Mouse (Mus musculus) MEL (cell line): ENCODE results near the gene Sptbn1. TPM values are rescaled to one million over a fixed set of nuclear protein-coding genes. Genes with fewer than 3 reads are reported as not detected.

Experiments used
- DNase-seq: peaks from one replicate; pipeline ENCODE4 v3.0.0; 2011; ENCODE audit warnings: low read depth, low spot score
- H3K27ac ChIP-seq: 2 replicates; pipeline ENCODE4 v1.5.1; 2012; ENCODE audit warnings: low read depth, mild to moderate bottlenecking, control low read depth, low read length, moderate library complexity; ENCODE audit not compliant: control insufficient read depth
- H3K27me3 ChIP-seq, 2 experiments: fragments of 150-350 bp in 1 of 2; sonication (generic) in 1 of 2; 2 replicates each; pipeline ENCODE4 v1.6.1; 2012; ENCODE audit warnings: low read length in 2 of 2, mild to moderate bottlenecking in 2 of 2, improper control_type of control experiment in 1 of 2, moderate library complexity in 1 of 2; ENCODE audit not compliant: insufficient read depth in 2 of 2, control insufficient read depth in 1 of 2
- H3K36me3 ChIP-seq, 2 experiments: 2 replicates each; pipeline ENCODE4 v1.6.1; 2012 to 2014; ENCODE audit warnings: low read length in 2 of 2, improper control_type of control experiment in 1 of 2, inconsistent platforms in 1 of 2, mild to moderate bottlenecking in 1 of 2; ENCODE audit not compliant: insufficient read depth in 2 of 2, control insufficient read depth in 1 of 2
- H3K4me1 ChIP-seq, 2 experiments: fragments of 150-350 bp in 1 of 2; sonication (generic) in 1 of 2; 2 replicates each; pipeline ENCODE4 v1.6.1; 2012; ENCODE audit warnings: low read length in 2 of 2, improper control_type of control experiment in 1 of 2, mild to moderate bottlenecking in 1 of 2; ENCODE audit not compliant: insufficient read depth in 2 of 2, control insufficient read depth in 1 of 2
- H3K4me3 ChIP-seq, 2 experiments: fragments of 150-350 bp in 1 of 2; sonication (generic) in 1 of 2; 2 replicates each; pipeline ENCODE4 v1.5.1; 2012; ENCODE audit warnings: low read depth in 2 of 2, low read length in 2 of 2, mild to moderate bottlenecking in 2 of 2, moderate library complexity in 2 of 2, control low read depth in 1 of 2, improper control_type of control experiment in 1 of 2; ENCODE audit not compliant: control insufficient read depth in 1 of 2, insufficient read depth in 1 of 2
- H3K79me2 ChIP-seq: 2 replicates; pipeline ENCODE4 v1.6.1; 2012; ENCODE audit warnings: mild to moderate bottlenecking, low read length, moderate library complexity; ENCODE audit not compliant: control insufficient read depth, poor library complexity, insufficient read depth
- H3K9ac ChIP-seq: 2 replicates; pipeline ENCODE4 v1.6.1; 2012; ENCODE audit warnings: low read depth, mild to moderate bottlenecking, control low read depth, low read length, moderate library complexity; ENCODE audit not compliant: control insufficient read depth, poor library complexity, severe bottlenecking
- H3K9me3 ChIP-seq: fragments of 150-350 bp; sonication (generic); replicated peaks from 2 replicates; pipeline ENCODE4 v1.6.1; 2012; ENCODE audit warnings: mild to moderate bottlenecking, low read length, improper control_type of control experiment, moderate library complexity; ENCODE audit not compliant: insufficient read depth
- BHLHE40 ChIP-seq: IDR thresholded peaks from 2 replicates; pipeline ENCODE4 v1.6.1; 2012; ENCODE audit warnings: low read depth, mild to moderate bottlenecking, inconsistent platforms, low read length, improper control_type of control experiment, borderline replicate concordance
- CHD1 ChIP-seq: IDR thresholded peaks from 2 replicates; pipeline ENCODE4 v1.6.1; 2012; ENCODE audit warnings: low read depth, mild to moderate bottlenecking, inconsistent platforms, low read length, improper control_type of control experiment
- CHD2 ChIP-seq: IDR thresholded peaks from 2 replicates; pipeline ENCODE4 v1.6.1; 2011; ENCODE audit warnings: low read length, improper control_type of control experiment
- CTCF ChIP-seq, 3 experiments: IDR thresholded peaks in 2 of 3; conservative IDR thresholded peaks in 1 of 3; 2 replicates each; pipeline ENCODE4 v1.5.1; 2011 to 2012; ENCODE audit warnings: low read length in 3 of 3, low read depth in 2 of 3, mild to moderate bottlenecking in 2 of 3, improper control_type of control experiment in 1 of 3, inconsistent platforms in 1 of 3, mixed read lengths in 1 of 3, moderate library complexity in 1 of 3; ENCODE audit not compliant: control insufficient read depth in 1 of 3, insufficient read depth in 1 of 3, poor library complexity in 1 of 3, severe bottlenecking in 1 of 3
- EP300 ChIP-seq, 2 experiments: IDR thresholded peaks; 2 replicates each; pipeline ENCODE4 v1.6.1; 2011; ENCODE audit warnings: improper control_type of control experiment in 2 of 2, low read length in 2 of 2, low read depth in 1 of 2, mild to moderate bottlenecking in 1 of 2
- GABPA ChIP-seq: IDR thresholded peaks from 2 replicates; pipeline ENCODE4 v1.6.1; 2012; ENCODE audit warnings: low read depth, mild to moderate bottlenecking, inconsistent platforms, low read length, improper control_type of control experiment, moderate library complexity
- HCFC1 ChIP-seq: IDR thresholded peaks from 2 replicates; pipeline ENCODE4 v1.6.1; 2012; ENCODE audit warnings: low read depth, mild to moderate bottlenecking, inconsistent platforms, low read length, improper control_type of control experiment, moderate library complexity
- JUND ChIP-seq: IDR thresholded peaks from 2 replicates; pipeline ENCODE4 v1.6.1; 2011; ENCODE audit warnings: low read depth, mild to moderate bottlenecking, improper control_type of control experiment, low read length
- KAT2A ChIP-seq: conservative IDR thresholded peaks from 2 replicates; pipeline ENCODE4 v1.6.1; 2012; ENCODE audit warnings: low read depth, low read length, improper control_type of control experiment, inconsistent platforms
- MAFK ChIP-seq: IDR thresholded peaks from 2 replicates; pipeline ENCODE4 v1.6.1; 2011; ENCODE audit warnings: low read depth, mild to moderate bottlenecking, low read length, improper control_type of control experiment, borderline replicate concordance
- MAX ChIP-seq: IDR thresholded peaks from 2 replicates; pipeline ENCODE4 v1.6.1; 2011; ENCODE audit warnings: low read length, improper control_type of control experiment
- MAZ ChIP-seq: IDR thresholded peaks from 2 replicates; pipeline ENCODE4 v1.6.1; 2012; ENCODE audit warnings: low read depth, mild to moderate bottlenecking, inconsistent platforms, low read length, improper control_type of control experiment
- MEF2A ChIP-seq: IDR thresholded peaks from 2 replicates; pipeline ENCODE4 v1.6.1; 2014; ENCODE audit warnings: low read depth, mild to moderate bottlenecking, inconsistent platforms, low read length, improper control_type of control experiment; ENCODE audit not compliant: poor library complexity, insufficient replicate concordance, severe bottlenecking; ENCODE audit errors: extremely low read depth
- MXI1 ChIP-seq: IDR thresholded peaks from 2 replicates; pipeline ENCODE4 v1.6.1; 2011; ENCODE audit warnings: mild to moderate bottlenecking, low read depth, low read length, improper control_type of control experiment
- MYC ChIP-seq: IDR thresholded peaks from 2 replicates; pipeline ENCODE4 v1.6.1; 2011; ENCODE audit warnings: low read depth, mild to moderate bottlenecking, low read length, improper control_type of control experiment, moderate library complexity
- NELFE ChIP-seq: IDR thresholded peaks from 2 replicates; pipeline ENCODE4 v1.6.1; 2011; ENCODE audit warnings: low read depth, low read length, improper control_type of control experiment
- NRF1 ChIP-seq: IDR thresholded peaks from 2 replicates; pipeline ENCODE4 v1.6.1; 2014; ENCODE audit warnings: low read depth, mild to moderate bottlenecking, inconsistent platforms, low read length, improper control_type of control experiment, moderate library complexity; ENCODE audit not compliant: poor library complexity, insufficient read depth, severe bottlenecking
- POLR2A ChIP-seq, 2 experiments: IDR thresholded peaks; 2 replicates each; pipeline ENCODE4 v1.6.1; 2011 to 2012; ENCODE audit warnings: low read length in 2 of 2, mild to moderate bottlenecking in 2 of 2, control low read depth in 1 of 2, improper control_type of control experiment in 1 of 2, low read depth in 1 of 2, moderate library complexity in 1 of 2; ENCODE audit not compliant: control insufficient read depth in 1 of 2, insufficient read depth in 1 of 2, poor library complexity in 1 of 2
- POLR2AphosphoS2 ChIP-seq: IDR thresholded peaks from 2 replicates; pipeline ENCODE4 v1.6.1; 2011; ENCODE audit warnings: low read length, improper control_type of control experiment
- POLR2AphosphoS5 ChIP-seq: IDR thresholded peaks from 2 replicates; pipeline ENCODE4 v1.6.1; 2012; ENCODE audit warnings: low read depth, borderline replicate concordance, mild to moderate bottlenecking, inconsistent platforms, low read length, moderate library complexity, mixed read lengths
- RAD21 ChIP-seq: IDR thresholded peaks from 2 replicates; pipeline ENCODE4 v1.6.1; 2011; ENCODE audit warnings: mild to moderate bottlenecking, low read depth, low read length, improper control_type of control experiment
- RCOR1 ChIP-seq: IDR thresholded peaks from 2 replicates; pipeline ENCODE4 v1.6.1; 2012; ENCODE audit warnings: low read depth, mild to moderate bottlenecking, inconsistent platforms, low read length, improper control_type of control experiment
- SIN3A ChIP-seq: IDR thresholded peaks from 2 replicates; pipeline ENCODE4 v1.6.1; 2012; ENCODE audit warnings: low read length, improper control_type of control experiment, inconsistent platforms
- SMC3 ChIP-seq: IDR thresholded peaks from 2 replicates; pipeline ENCODE4 v1.6.1; 2011; ENCODE audit warnings: low read depth, low read length, improper control_type of control experiment
- TAL1 ChIP-seq: IDR thresholded peaks from 2 replicates; pipeline ENCODE4 v1.6.1; 2012; ENCODE audit warnings: mild to moderate bottlenecking, inconsistent platforms, low read length, moderate library complexity, mixed read lengths
- TCF12 ChIP-seq: IDR thresholded peaks from 2 replicates; pipeline ENCODE4 v1.6.1; 2014; ENCODE audit warnings: low read depth, mild to moderate bottlenecking, inconsistent platforms, low read length, improper control_type of control experiment, moderate library complexity
- USF1 ChIP-seq: IDR thresholded peaks from 2 replicates; pipeline ENCODE4 v1.6.1; 2014; ENCODE audit warnings: low read depth, mild to moderate bottlenecking, inconsistent platforms, low read length, improper control_type of control experiment, moderate library complexity
- USF2 ChIP-seq, 2 experiments: IDR thresholded peaks; 2 replicates each; pipeline ENCODE4 v1.6.1; 2011 to 2012; ENCODE audit warnings: improper control_type of control experiment in 2 of 2, low read length in 2 of 2, borderline replicate concordance in 1 of 2, inconsistent platforms in 1 of 2, low read depth in 1 of 2, mild to moderate bottlenecking in 1 of 2; ENCODE audit not compliant: insufficient read depth in 1 of 2
- ZMIZ1 ChIP-seq: IDR thresholded peaks from 2 replicates; pipeline ENCODE4 v1.6.1; 2012; ENCODE audit warnings: low read depth, mild to moderate bottlenecking, inconsistent platforms, low read length, improper control_type of control experiment, moderate library complexity
- ZNF384 ChIP-seq: IDR thresholded peaks from 2 replicates; pipeline ENCODE4 v1.6.1; 2012; ENCODE audit warnings: low read depth, mild to moderate bottlenecking, inconsistent platforms, low read length, improper control_type of control experiment
- polyA plus RNA-seq, 2 experiments: library from polyadenylated mRNA; stranded (reverse) in 1 of 2; unstranded in 1 of 2; fragments of >175 nt in 1 of 2; fragments of >200 nt in 1 of 2; gene quantifications; 2 replicates each; pipeline versions ENCODE4 v1.2.1 to v1.2.4; 2012; ENCODE audit warnings: low replicate concordance in 2 of 2, low read depth in 1 of 2; ENCODE audit not compliant: insufficient read length in 2 of 2, insufficient read depth in 1 of 2, missing spikeins in 1 of 2
- total RNA-seq: library from RNA; depleted of rRNA; stranded (reverse); fragments of 300-350 nt; gene quantifications from 2 replicates; pipeline ENCODE4 v1.2.3, GENCODE M21; 2012

Gene Sptbn1
- total and polyA plus RNA-seq, 3 experiments = 14.6 to 20.2 TPM; not detected in 1

- Histone ChIP-seq H3K4me3 (no peak overlapping the region), H3K4me1 (peaks cover 0 to 9% of the 10 kb centered on the region in 2 experiments; a peak in 2 of 4 replicates), H3K79me2 (peaks cover 7% of the 10 kb centered on the region; the same call in 1 of the 2 replicates), H3K9me3 (no peaks in the 10 kb centered on the region), H3K9ac (no peak overlapping the region), H3K36me3 (peaks cover 0 to 14% of the 10 kb centered on the region in 2 experiments; a peak in 2 of 4 replicates), H3K27ac (no peak overlapping the region), H3K27me3 (no peaks in the 10 kb centered on the region)
- TF ChIP-seq MAX = no peak
- DNase-seq = no peak
These were observed 67.6 kb downstream of the Sptbn1 start for GRCm38 (mm10) chr11:30200391-30200790.

- Histone ChIP-seq H3K9me3 (no peaks in the 10 kb centered on the region), H3K4me1 (peaks cover 2 to 14% of the 10 kb centered on the region in 2 experiments; a peak in 3 of 4 replicates), H3K27ac (peak overlapping the region; percentile 83), H3K9ac (peak overlapping the region; percentile 81), H3K27me3 (no peaks in the 10 kb centered on the region), H3K79me2 (peaks cover 7% of the 10 kb centered on the region; the same call in 1 of the 2 replicates), H3K36me3 (peaks cover 0 to 21% of the 10 kb centered on the region in 2 experiments; a peak in 2 of 4 replicates), H3K4me3 (peak overlapping the region; percentile 80 to 96)
- DNase-seq = peak; percentile 96
- peak; percentile 63; the same call in 1 of the 2 replicates for TF ChIP-seq HCFC1
- TF ChIP-seq SMC3 = peak; percentile 18; the same call in 1 of the 2 replicates
- TF ChIP-seq TAL1 = no peak
- TF ChIP-seq MAZ = peak; percentile 71; the same call in 1 of the 2 replicates
- TF ChIP-seq USF1 = peak; percentile 38; the same call in 1 of the 2 replicates
- no peak for TF ChIP-seq RAD21
- no peak for TF ChIP-seq KAT2A
- TF ChIP-seq POLR2AphosphoS5 = no peak; the same call in 1 of the 2 replicates
- TF ChIP-seq CHD2 = no peak
- TF ChIP-seq CHD1 = no peak
- TF ChIP-seq JUND = no peak
- peak in 1 of 3 experiments; percentile 14; a peak in 1 of 6 replicates for TF ChIP-seq CTCF (IDR thresholded peaks at IDR 0.05 in 2 of 3, conservative IDR thresholded peaks at IDR 0.05 in 1 of 3; ENCODE audit: control insufficient read depth in 1 of 3, insufficient read depth in 1 of 3, low read depth in 2 of 3, low read length in 3 of 3, poor library complexity in 1 of 3, severe bottlenecking in 1 of 3)
- peak; percentile 49 for TF ChIP-seq TCF12
- no peak; the same call in 1 of the 2 replicates for TF ChIP-seq SIN3A
- TF ChIP-seq BHLHE40 = no peak
- peak; percentile 62 for TF ChIP-seq POLR2AphosphoS2
- TF ChIP-seq ZNF384 = no peak
- no peak for TF ChIP-seq MAFK
- TF ChIP-seq ZMIZ1 = peak; percentile 67; the same call in 1 of the 2 replicates
- no peak; the same call in none of the 2 replicates for TF ChIP-seq RCOR1
- no peak for TF ChIP-seq MEF2A
- TF ChIP-seq MYC = peak; percentile 46; the same call in 1 of the 2 replicates
- peak; percentile 79 for TF ChIP-seq NELFE
- peak; percentile 78 for TF ChIP-seq MXI1
- TF ChIP-seq EP300 (IDR thresholded peaks at IDR 0.05; ENCODE audit: low read depth in 1 of 2, low read length in 2 of 2) = peak in 1 of 2 experiments; percentile 67; a peak in 2 of 4 replicates
- TF ChIP-seq POLR2A (IDR thresholded peaks at IDR 0.05; ENCODE audit: control insufficient read depth in 1 of 2, insufficient read depth in 1 of 2, low read depth in 1 of 2, low read length in 2 of 2, poor library complexity in 1 of 2) = peak; percentile 67 to 76; a peak in 3 of 4 replicates
- TF ChIP-seq NRF1 = peak; percentile 68
- no peak for TF ChIP-seq USF2 (IDR thresholded peaks at IDR 0.05; ENCODE audit: borderline replicate concordance in 1 of 2, insufficient read depth in 1 of 2, low read depth in 1 of 2, low read length in 2 of 2)
- no peak for TF ChIP-seq GABPA
These were observed 69.8 kb downstream of the Sptbn1 start for GRCm38 (mm10) chr11:30198091-30198675.
